Mouse (Mus musculus) testis, adult 2 months (tissue): ENCODE results near the gene Med26. TPM values are rescaled to one million over a fixed set of nuclear protein-coding genes. Genes with fewer than 3 reads are reported as not detected.

ENCODE experiments used
- H3K27ac ChIP-seq: fragments of 200-500 bp; 2 replicates; pipeline ENCODE4 v1.5.1; 2012; ENCODE audit warnings: low read depth, low read length; ENCODE audit not compliant: control insufficient read depth, insufficient read depth
- H3K27me3 ChIP-seq: fragments of 200-500 bp; 2 replicates; pipeline ENCODE4 v1.6.1; 2012; ENCODE audit warnings: mild to moderate bottlenecking, low read length, moderate library complexity; ENCODE audit not compliant: control insufficient read depth, insufficient read depth
- H3K36me3 ChIP-seq: fragments of 200-500 bp; 2 replicates; pipeline ENCODE4 v1.6.1; 2012; ENCODE audit warnings: mild to moderate bottlenecking, low read length; ENCODE audit not compliant: control insufficient read depth, insufficient read depth
- H3K4me1 ChIP-seq: fragments of 200-500 bp; 2 replicates; pipeline ENCODE4 v1.6.1; 2012; ENCODE audit warnings: low read length; ENCODE audit not compliant: control insufficient read depth, insufficient read depth
- H3K4me3 ChIP-seq: fragments of 200-500 bp; 2 replicates; pipeline ENCODE4 v1.5.1; 2012; ENCODE audit warnings: low read depth, mild to moderate bottlenecking, low read length, moderate library complexity, mixed read lengths; ENCODE audit not compliant: control insufficient read depth
- CTCF ChIP-seq: fragments of 200-500 bp; IDR thresholded peaks from 2 replicates; pipeline ENCODE4 v1.5.1; 2012; ENCODE audit warnings: low read depth, mild to moderate bottlenecking, inconsistent platforms, low read length, moderate library complexity; ENCODE audit not compliant: control insufficient read depth, insufficient read depth, insufficient replicate concordance
- POLR2A ChIP-seq: fragments of 200-500 bp; IDR thresholded peaks from 2 replicates; pipeline ENCODE4 v1.6.1; 2012; ENCODE audit warnings: low read depth, mild to moderate bottlenecking, inconsistent platforms, low read length, moderate library complexity; ENCODE audit not compliant: control insufficient read depth
- polyA plus RNA-seq: library from polyadenylated mRNA; depleted of rRNA; stranded (reverse); fragments of >200 nt; gene quantifications from 2 replicates; pipeline ENCODE4 v1.2.3, GENCODE M21; 2012; rRNA removed

Gene Med26
- polyA plus RNA-seq, 1 experiment: 80.0 TPM

DNA sequence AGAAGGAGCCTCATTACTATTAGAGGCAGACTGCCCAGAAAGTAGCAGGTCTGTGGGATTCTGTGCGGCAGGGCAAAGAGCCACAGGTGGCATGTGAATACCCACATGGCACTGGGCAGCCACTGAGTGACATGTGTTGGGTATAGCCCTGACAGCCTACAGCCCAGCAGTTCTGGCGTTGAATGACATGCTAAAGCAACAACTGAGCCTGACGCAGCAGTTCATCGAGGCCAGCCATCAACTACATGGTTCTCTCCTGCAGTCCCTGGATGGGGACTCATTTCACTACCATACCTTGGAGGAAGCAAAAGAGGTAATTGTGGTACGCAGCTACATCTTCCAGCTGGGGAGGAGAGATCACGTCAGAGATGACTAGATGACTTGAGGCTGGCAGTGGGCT lies 89.6 kb downstream of the Med26 start:
- Histone ChIP-seq H3K4me3 (no peak overlapping the region), H3K27me3 (no peaks in the 10 kb centered on the region), H3K27ac (no peak overlapping the region), H3K4me1 (no peaks in the 10 kb centered on the region), H3K36me3 (peaks cover 2% of the 10 kb centered on the region; the same call in 1 of the 2 replicates)
- no peak for TF ChIP-seq POLR2A
- no peak for TF ChIP-seq CTCF

DNA sequence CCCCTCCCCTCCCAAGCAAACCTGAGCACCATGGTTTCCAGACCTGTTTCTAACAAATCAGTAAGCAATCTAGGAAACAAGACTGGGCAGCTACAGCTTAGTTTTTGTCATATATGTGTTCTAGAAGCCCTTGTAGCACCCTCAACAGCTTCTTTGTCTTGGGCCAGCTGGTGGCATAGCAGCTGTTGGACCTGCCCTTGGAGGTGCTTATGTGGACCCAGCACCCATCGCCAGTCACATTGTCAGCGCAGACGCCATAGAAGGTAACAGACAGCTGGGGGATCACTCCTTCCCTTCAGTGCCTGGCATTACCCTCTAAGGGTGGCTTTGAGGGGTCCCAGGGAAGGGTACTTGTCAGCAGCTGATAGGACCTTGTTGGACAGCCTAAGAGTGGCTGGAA lies 90.3 kb downstream of the Med26 start:
- Histone ChIP-seq H3K36me3 (peaks cover 4% of the 10 kb centered on the region), H3K4me3 (no peak overlapping the region), H3K4me1 (no peaks in the 10 kb centered on the region), H3K27me3 (no peaks in the 10 kb centered on the region), H3K27ac (no peak overlapping the region)
- no peak for TF ChIP-seq CTCF
- no peak for TF ChIP-seq POLR2A

GRCm38 (mm10) chr8:72455317-72455716 lies 92.8 kb downstream of the Med26 start:
- Histone ChIP-seq H3K4me1 (no peaks in the 10 kb centered on the region), H3K27ac (peak overlapping the region; percentile 59), H3K4me3 (no peak overlapping the region), H3K27me3 (no peaks in the 10 kb centered on the region), H3K36me3 (peaks cover 2% of the 10 kb centered on the region; the same call in 1 of the 2 replicates)
- TF ChIP-seq POLR2A (no peak), CTCF (no peak)

DNA sequence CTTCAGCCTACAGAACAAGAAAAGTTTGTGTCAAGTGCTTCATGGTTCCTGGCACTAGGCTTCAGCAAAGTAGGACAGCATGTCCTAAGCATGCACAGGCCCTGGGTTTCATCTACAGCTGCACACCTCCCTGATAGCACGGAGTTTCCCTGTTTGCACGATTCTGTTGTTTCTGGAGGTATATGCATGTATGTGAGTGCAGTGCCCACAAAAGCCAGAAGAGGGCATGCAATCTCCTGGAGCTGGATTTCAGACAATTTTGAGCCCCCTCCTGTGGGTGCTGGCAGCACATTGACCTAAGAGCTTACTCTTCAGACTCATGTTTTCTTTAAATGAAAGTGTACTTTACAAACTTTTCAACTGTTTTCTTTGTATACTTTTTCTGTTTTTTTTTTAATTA lies 94.2 kb downstream of the Med26 start:
- peaks cover 2% of the 10 kb centered on the region for H3K36me3 ChIP-seq
- TF ChIP-seq CTCF (no peak), POLR2A (no peak)
- peak overlapping the region; percentile 53; the same call in 1 of the 2 replicates for H3K4me3 ChIP-seq
- no peaks in the 10 kb centered on the region for H3K4me1 ChIP-seq
- no peaks in the 10 kb centered on the region for H3K27me3 ChIP-seq
- H3K27ac ChIP-seq: no peak overlapping the region

GRCm38 (mm10) chr8:72451516-72451915 lies 96.6 kb downstream of the Med26 start:
- Histone ChIP-seq H3K36me3 (peaks cover 3% of the 10 kb centered on the region), H3K4me1 (no peaks in the 10 kb centered on the region), H3K27ac (no peak overlapping the region), H3K4me3 (no peak overlapping the region), H3K27me3 (no peaks in the 10 kb centered on the region)
- no peak for TF ChIP-seq POLR2A
- no peak for TF ChIP-seq CTCF

DNA sequence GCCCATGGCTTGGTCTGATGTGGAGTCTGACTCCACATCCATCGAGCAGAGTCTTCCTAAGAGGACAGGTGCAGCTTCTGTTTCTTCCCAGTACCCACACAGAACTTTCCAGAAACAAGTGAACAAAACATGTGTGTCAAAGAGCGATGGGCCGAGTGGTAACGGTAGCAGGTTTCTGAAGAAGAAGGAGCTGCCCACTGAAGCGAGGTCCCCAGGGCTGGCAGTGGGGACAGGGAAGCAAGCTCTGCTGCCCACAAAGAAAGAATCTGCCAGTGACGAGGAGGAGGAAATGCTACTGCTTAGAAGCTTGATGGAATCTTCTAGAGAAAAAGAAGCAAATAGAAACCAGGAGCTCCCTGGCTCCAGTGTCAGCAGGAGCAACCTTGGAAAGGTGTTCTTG lies 103.0 kb downstream of the Med26 start:
- Histone ChIP-seq H3K27ac (no peak overlapping the region; the same call in 1 of the 2 replicates), H3K27me3 (no peaks in the 10 kb centered on the region), H3K4me3 (peak overlapping the region; percentile 86), H3K4me1 (no peaks in the 10 kb centered on the region), H3K36me3 (peaks cover 4% of the 10 kb centered on the region)
- no peak for TF ChIP-seq POLR2A
- no peak for TF ChIP-seq CTCF

Other genes starting within 250 kb of the Med26 start
- 1.1 and 1.7 TPM in 2 replicates for gene Gm10282, start 243.0 kb downstream of the Med26 start, polyA plus RNA-seq
- gene Klf2, start 229.2 kb downstream of the Med26 start, polyA plus RNA-seq: 10.6 and 13.5 TPM in 2 replicates
- gene Eps15l1, start 126.8 kb downstream of the Med26 start, polyA plus RNA-seq: 11.9 and 12.0 TPM in 2 replicates
- 41.8 and 53.8 TPM in 2 replicates for gene Calr3, start 104.4 kb downstream of the Med26 start, polyA plus RNA-seq
- gene 1700030K09Rik, start 104.4 kb downstream of the Med26 start, polyA plus RNA-seq: 44.3 and 46.6 TPM in 2 replicates
- 54.1 and 57.7 TPM in 2 replicates for gene Cherp, start 73.0 kb downstream of the Med26 start, polyA plus RNA-seq
- 9.1 and 10.4 TPM in 2 replicates for gene Slc35e1, start 55.7 kb downstream of the Med26 start, polyA plus RNA-seq
- gene Smim7, start 22.8 kb upstream of the Med26 start, polyA plus RNA-seq: 12.7 and 14.0 TPM in 2 replicates
- 2.6 and 3.1 TPM in 2 replicates for gene Tmem38a, start 23.8 kb upstream of the Med26 start, polyA plus RNA-seq
- gene Nwd1, start 98.4 kb upstream of the Med26 start, polyA plus RNA-seq: 0.69 and 0.79 TPM in 2 replicates
- 468 and 505 TPM in 2 replicates for gene Sin3b, start 175.0 kb upstream of the Med26 start, polyA plus RNA-seq
- 0.30 and 0.46 TPM in 2 replicates for gene F2rl3, start 213.6 kb upstream of the Med26 start, polyA plus RNA-seq